Mouse (Mus musculus): ENCODE data around the gene Spocd1. TPM values are rescaled to one million over a fixed set of nuclear protein-coding genes. Genes with fewer than 3 reads are reported as not detected.
A peak's percentile ranks its signal among the peaks of the same experiment; 100 is the strongest.

The Spocd1 gene
- polyA plus RNA-seq, 2 experiments, result 0.15 TPM; not detected in 1

GRCm38 (mm10) chr4:129987825-129988504 lies 58.9 kb downstream of the Spocd1 start:
- 2% methylated on average over 32 of the region's 53 CpGs for WGBS
- H3K4me1 ChIP-seq (ENCODE audit: control insufficient read depth, insufficient read depth, low read length), result peaks cover 33% of the 10 kb centered on the region
- peak overlapping the region; percentile 86 for H3K4me2 ChIP-seq (replicated peaks; ENCODE audit: low read depth, low read length, severe bottlenecking)
- ATAC-seq (ENCODE audit: low FRiP score, low read depth), result 0 out of 2 replicates have a peak, but pooled peaks have one; percentile 14
- H3K27me3 ChIP-seq (ENCODE audit: control insufficient read depth, insufficient read depth, low read length), result peaks cover 28% of the 10 kb centered on the region
- H3K4me3 ChIP-seq (replicated peaks; ENCODE audit: low read length), result peak overlapping the region; percentile 43
- DNase-seq (ENCODE audit: low spot score), result no peak
- H3K9me3 ChIP-seq (ENCODE audit: control insufficient read depth, low read length), result no peaks in the 10 kb centered on the region
- no peak for TF ChIP-seq POLR2A (IDR thresholded peaks at IDR 0.05; ENCODE audit: borderline replicate concordance, extremely low read depth, insufficient read depth, insufficient read length)
- H3K9ac ChIP-seq (ENCODE audit: low read depth, low read length, severe bottlenecking), result peak overlapping the region; percentile 55
- H3K27ac ChIP-seq (replicated peaks; ENCODE audit: low read depth, low read length), result no peak overlapping the region
- peaks cover 10% of the 10 kb centered on the region; the same call in 1 of the 2 replicates for H3K36me3 ChIP-seq (ENCODE audit: control insufficient read depth, insufficient read depth, low read length)

GRCm38 (mm10) chr4:129989925-129990324 lies 60.9 kb downstream of the Spocd1 start:
- TF ChIP-seq POLR2A (IDR thresholded peaks at IDR 0.05; ENCODE audit: borderline replicate concordance, extremely low read depth, insufficient read depth, insufficient read length), result no peak
- peaks cover 14% of the 10 kb centered on the region; the same call in 1 of the 2 replicates for H3K36me3 ChIP-seq (ENCODE audit: control insufficient read depth, insufficient read depth, low read length)
- WGBS, result 50% methylated on average over 4 of the region's 4 CpGs
- ATAC-seq (ENCODE audit: low FRiP score, low read depth) (no peak), DNase-seq (ENCODE audit: low spot score) (no peak)
- H3K4me2 ChIP-seq (replicated peaks; ENCODE audit: low read depth, low read length, severe bottlenecking), result no peak overlapping the region
- H3K9ac ChIP-seq (ENCODE audit: low read depth, low read length, severe bottlenecking), result no peak overlapping the region
- no peaks in the 10 kb centered on the region for H3K9me3 ChIP-seq (ENCODE audit: control insufficient read depth, low read length)
- peaks cover 22% of the 10 kb centered on the region for H3K4me1 ChIP-seq (ENCODE audit: control insufficient read depth, insufficient read depth, low read length)
- H3K27me3 ChIP-seq (ENCODE audit: control insufficient read depth, insufficient read depth, low read length), result peaks cover 24% of the 10 kb centered on the region
- H3K27ac ChIP-seq (replicated peaks; ENCODE audit: low read depth, low read length), result no peak overlapping the region; the same call in 1 of the 2 replicates
- H3K4me3 ChIP-seq (replicated peaks; ENCODE audit: low read length), result no peak overlapping the region

- no peak for TF ChIP-seq POLR2A (IDR thresholded peaks at IDR 0.05; ENCODE audit: borderline replicate concordance, extremely low read depth, insufficient read depth, insufficient read length)
- WGBS, result 84% methylated on average over 16 of the region's 16 CpGs
- Histone ChIP-seq H3K9me3 (ENCODE audit: control insufficient read depth, low read length) (no peaks in the 10 kb centered on the region), H3K27ac (replicated peaks; ENCODE audit: low read depth, low read length) (no peak overlapping the region), H3K4me3 (replicated peaks; ENCODE audit: low read length) (no peak overlapping the region), H3K4me1 (ENCODE audit: control insufficient read depth, insufficient read depth, low read length) (peaks cover 8% of the 10 kb centered on the region), H3K27me3 (ENCODE audit: control insufficient read depth, insufficient read depth, low read length) (peaks cover 7% of the 10 kb centered on the region; the same call in 1 of the 2 replicates), H3K36me3 (ENCODE audit: control insufficient read depth, insufficient read depth, low read length) (peaks cover 14% of the 10 kb centered on the region; the same call in 1 of the 2 replicates), H3K4me2 (replicated peaks; ENCODE audit: low read depth, low read length, severe bottlenecking) (no peak overlapping the region), H3K9ac (ENCODE audit: low read depth, low read length, severe bottlenecking) (no peak overlapping the region)
- ATAC-seq (ENCODE audit: low FRiP score, low read depth) (no peak), DNase-seq (ENCODE audit: low spot score) (no peak)
Measured at GRCm38 (mm10) chr4:129992720-129993119, 63.7 kb downstream of the Spocd1 start.

GRCm38 (mm10) chr4:129993213-129993612 lies 64.2 kb downstream of the Spocd1 start:
- peaks cover 3% of the 10 kb centered on the region for H3K4me1 ChIP-seq (ENCODE audit: control insufficient read depth, insufficient read depth, low read length)
- H3K4me3 ChIP-seq (replicated peaks; ENCODE audit: low read length), result no peak overlapping the region
- no peak for TF ChIP-seq POLR2A (IDR thresholded peaks at IDR 0.05; ENCODE audit: borderline replicate concordance, extremely low read depth, insufficient read depth, insufficient read length)
- peaks cover 5% of the 10 kb centered on the region; the same call in 1 of the 2 replicates for H3K27me3 ChIP-seq (ENCODE audit: control insufficient read depth, insufficient read depth, low read length)
- H3K9me3 ChIP-seq (ENCODE audit: control insufficient read depth, low read length), result no peaks in the 10 kb centered on the region
- DNase-seq (ENCODE audit: low spot score) (no peak), ATAC-seq (ENCODE audit: low FRiP score, low read depth) (no peak)
- no peak overlapping the region for H3K4me2 ChIP-seq (replicated peaks; ENCODE audit: low read depth, low read length, severe bottlenecking)
- peaks cover 14% of the 10 kb centered on the region; the same call in 1 of the 2 replicates for H3K36me3 ChIP-seq (ENCODE audit: control insufficient read depth, insufficient read depth, low read length)
- H3K9ac ChIP-seq (ENCODE audit: low read depth, low read length, severe bottlenecking), result no peak overlapping the region
- H3K27ac ChIP-seq (replicated peaks; ENCODE audit: low read depth, low read length), result no peak overlapping the region
- 100% methylated on average over 3 of the region's 5 CpGs for WGBS

GRCm38 (mm10) chr4:129993944-129994695 lies 65.1 kb downstream of the Spocd1 start:
- Histone ChIP-seq H3K9ac (ENCODE audit: low read depth, low read length, severe bottlenecking) (no peak overlapping the region), H3K9me3 (ENCODE audit: control insufficient read depth, low read length) (no peaks in the 10 kb centered on the region), H3K4me2 (replicated peaks; ENCODE audit: low read depth, low read length, severe bottlenecking) (no peak overlapping the region), H3K36me3 (ENCODE audit: control insufficient read depth, insufficient read depth, low read length) (peaks cover 14% of the 10 kb centered on the region; the same call in 1 of the 2 replicates), H3K4me1 (ENCODE audit: control insufficient read depth, insufficient read depth, low read length) (0 out of 2 replicates have a peak, but pooled peaks cover 3% of the 10 kb centered on the region), H3K4me3 (replicated peaks; ENCODE audit: low read length) (no peak overlapping the region), H3K27me3 (ENCODE audit: control insufficient read depth, insufficient read depth, low read length) (no peaks in the 10 kb centered on the region), H3K27ac (replicated peaks; ENCODE audit: low read depth, low read length) (no peak overlapping the region)
- no peak for ATAC-seq (ENCODE audit: low FRiP score, low read depth)
- 81% methylated on average over 16 of the region's 16 CpGs for WGBS
- DNase-seq (ENCODE audit: low spot score), result no peak
- no peak for TF ChIP-seq POLR2A (IDR thresholded peaks at IDR 0.05; ENCODE audit: borderline replicate concordance, extremely low read depth, insufficient read depth, insufficient read length)
